Mouse (Mus musculus) spleen, adult 2 months (tissue): ENCODE results near the gene Gbf1.

Source experiments
- CTCF ChIP-seq: fragments of 200-500 bp; IDR thresholded peaks from 2 replicates; pipeline ENCODE4 v1.5.1; 2011; ENCODE audit warnings: mild to moderate bottlenecking, inconsistent platforms; ENCODE audit not compliant: insufficient read depth, insufficient read length, insufficient replicate concordance; ENCODE audit errors: extremely low read depth
- POLR2A ChIP-seq: fragments of 200-500 bp; IDR thresholded peaks from 2 replicates; pipeline ENCODE4 v1.6.1; 2011; ENCODE audit warnings: low read depth, low read length, inconsistent platforms

DNA sequence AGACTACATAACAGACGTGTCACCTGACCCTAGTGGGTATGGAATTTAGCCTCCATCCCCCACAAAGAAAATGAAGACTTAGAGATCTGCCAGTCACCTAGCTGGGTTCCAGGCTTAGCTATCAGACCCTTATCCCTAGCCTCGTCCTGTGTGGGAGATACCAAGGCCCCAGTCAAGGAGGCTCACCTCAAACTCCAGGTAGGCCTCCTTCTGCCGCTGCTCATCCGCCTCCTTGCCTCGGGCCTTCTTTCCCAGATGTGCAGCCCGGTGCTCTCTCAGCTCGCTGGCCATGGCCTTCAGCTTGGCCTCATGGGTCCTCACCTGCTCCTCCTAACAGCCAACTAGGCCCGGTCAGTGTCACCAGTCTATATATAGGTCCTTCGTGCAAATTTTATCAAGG lies 160.8 kb downstream of the Gbf1 start:
- TF ChIP-seq POLR2A (no peak), CTCF (no peak)
